Mouse (Mus musculus) E14TG2a.4 (cell line): Measurements from ENCODE around the gene Hebp1.

Experiments
- CTCF ChIP-seq: conservative IDR thresholded peaks from 2 replicates; pipeline ENCODE4 v1.5.1; 2014; ENCODE audit warnings: low read length
- POU5F1 ChIP-seq: IDR thresholded peaks from 2 replicates; pipeline ENCODE4 v1.6.1; 2014; ENCODE audit warnings: low read length, borderline replicate concordance

DNA sequence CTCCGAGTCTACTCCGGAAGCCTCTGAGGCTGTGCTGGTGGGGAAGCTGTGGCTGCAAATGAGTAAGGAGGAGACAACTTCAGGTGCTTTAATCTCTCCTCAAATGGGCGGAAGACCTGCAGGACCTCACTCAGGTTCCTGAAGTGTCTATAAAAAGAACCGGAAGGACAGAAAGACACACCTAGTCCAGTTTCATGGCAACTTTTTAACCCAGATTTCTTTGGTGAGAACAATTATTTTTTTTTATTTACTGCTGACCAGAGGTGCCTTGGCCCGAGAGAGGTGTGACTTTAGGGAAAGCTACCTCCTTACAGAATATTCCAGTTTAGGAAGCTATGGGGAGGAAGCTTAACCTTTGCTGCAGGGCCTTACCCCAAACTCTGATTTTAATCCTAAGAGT lies 79.6 kb downstream of the Hebp1 start, which contains the start of gene Gprc5d:
- TF ChIP-seq CTCF (no peak), POU5F1 (no peak)
